Mouse (Mus musculus) embryo, embryonic 10 days (tissue): Measurements from ENCODE around the gene Zic5.
"Not testable (repeated sequence)": the region's sequence is repeated elsewhere in the genome, so short reads cannot be mapped to it uniquely, and the experiment has no call there.

ENCODE experiments used
- DNase-seq: peaks from one replicate; pipeline ENCODE4 v3.0.0-alpha.2; 2015; ENCODE audit warnings: low spot score

Zic5 gene

DNA sequence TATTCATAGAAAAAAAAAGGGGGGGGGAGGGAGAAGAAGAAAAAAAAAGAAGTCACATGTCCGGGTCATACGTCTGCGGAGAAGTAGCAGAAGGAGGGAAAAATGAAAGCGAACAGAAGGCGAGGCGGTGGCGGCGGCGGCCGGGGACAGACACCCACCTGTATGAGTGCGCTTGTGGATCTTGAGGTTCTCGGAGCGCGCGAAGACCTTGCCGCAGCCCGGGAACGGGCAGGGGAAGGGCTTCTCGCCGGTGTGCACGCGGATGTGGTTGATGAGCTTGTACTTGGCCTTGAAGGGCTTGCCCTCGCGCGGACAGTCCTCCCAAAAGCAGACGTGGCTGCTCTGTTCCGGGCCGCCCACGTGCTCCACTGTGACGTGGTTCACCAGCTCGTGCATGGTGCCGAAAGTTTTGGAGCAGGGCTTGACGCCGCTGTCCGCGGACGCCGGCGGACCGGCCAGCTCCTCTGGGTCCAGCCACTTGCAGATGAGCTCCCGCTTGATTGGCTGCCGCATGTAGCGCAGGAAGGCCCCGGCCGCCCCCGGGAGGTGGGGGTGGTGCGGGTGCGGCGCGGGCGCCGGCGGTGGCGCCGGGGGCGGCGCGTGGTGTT is 1.6 kb downstream of the Zic5 start:
- peak; percentile 62 for DNase-seq

- DNase-seq = peak; percentile 52
Observed at GRCm38 (mm10) chr14:122463080-122463691, 2.3 kb downstream of the Zic5 start.

DNA sequence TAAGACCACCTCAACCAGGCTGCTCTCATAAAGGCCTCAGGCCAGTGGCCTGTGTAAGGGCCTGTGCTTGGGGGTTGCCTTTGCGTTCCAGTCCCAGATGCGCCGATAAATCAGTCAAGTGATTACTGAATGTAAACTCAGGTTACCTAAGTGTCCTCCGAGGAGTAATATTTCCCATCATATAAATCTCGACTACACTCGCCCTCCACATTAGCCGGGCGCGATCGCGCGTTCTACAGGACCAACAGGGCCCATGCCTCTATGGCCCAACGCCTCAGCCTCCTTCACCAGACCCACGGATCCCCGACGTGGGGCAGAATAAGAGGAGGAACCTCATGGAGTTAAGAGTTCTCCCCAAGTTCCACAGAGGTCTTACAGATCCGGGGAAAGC is 2.8 kb downstream of the Zic5 start:
- peak; percentile 43 for DNase-seq

DNA sequence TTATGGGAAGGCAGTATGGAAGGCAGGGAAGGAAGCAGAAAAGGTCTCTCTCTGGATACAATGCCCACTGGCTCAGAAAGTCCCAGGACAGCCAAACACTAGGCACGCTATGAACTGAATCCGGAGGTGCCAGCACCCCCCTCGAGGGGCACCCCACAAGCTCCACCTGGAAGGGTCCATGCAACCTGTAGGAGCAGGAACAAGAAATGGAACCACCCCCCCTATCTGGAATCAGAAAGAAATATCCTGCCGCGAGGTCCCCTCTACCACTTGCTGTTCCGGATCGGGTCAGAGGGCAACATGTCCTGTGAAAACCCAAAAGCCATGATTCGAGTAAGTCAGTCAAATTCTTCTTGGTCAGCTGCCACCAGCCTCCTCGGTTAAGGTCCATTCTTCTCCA is 3.5 kb downstream of the Zic5 start:
- peak; percentile 28 for DNase-seq

GRCm38 (mm10) chr14:122461500-122461899 is 4.0 kb downstream of the Zic5 start:
- DNase-seq = peak; percentile 49

- no peak for DNase-seq
Observed at GRCm38 (mm10) chr14:122460226-122460625, 5.3 kb downstream of the Zic5 start.

DNA sequence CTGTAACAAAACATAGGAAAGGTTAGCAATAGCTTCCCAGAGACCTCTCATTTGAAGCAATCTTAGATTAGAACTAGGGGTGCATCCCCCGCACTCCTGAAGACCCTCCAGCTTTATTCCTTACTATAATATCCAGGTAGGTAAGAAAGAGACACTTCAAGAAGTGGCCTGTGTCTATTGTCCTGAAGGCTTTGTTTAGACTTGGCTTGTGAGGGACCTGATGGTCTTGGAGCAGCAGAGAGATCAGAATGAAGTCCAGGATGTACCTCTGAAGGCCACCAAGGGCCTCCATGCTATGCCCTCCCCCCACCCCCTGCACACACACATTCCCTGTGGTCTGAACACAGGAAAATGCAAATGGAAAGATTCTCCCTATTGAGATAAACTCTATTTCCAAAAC is 5.7 kb downstream of the Zic5 start:
- DNase-seq = no peak

- not testable (repeated sequence) for DNase-seq
Observed at GRCm38 (mm10) chr14:122459332-122459731, 6.1 kb downstream of the Zic5 start.

- no peak for DNase-seq
Observed at GRCm38 (mm10) chr14:122455562-122455958, 9.9 kb downstream of the Zic5 start.

DNA sequence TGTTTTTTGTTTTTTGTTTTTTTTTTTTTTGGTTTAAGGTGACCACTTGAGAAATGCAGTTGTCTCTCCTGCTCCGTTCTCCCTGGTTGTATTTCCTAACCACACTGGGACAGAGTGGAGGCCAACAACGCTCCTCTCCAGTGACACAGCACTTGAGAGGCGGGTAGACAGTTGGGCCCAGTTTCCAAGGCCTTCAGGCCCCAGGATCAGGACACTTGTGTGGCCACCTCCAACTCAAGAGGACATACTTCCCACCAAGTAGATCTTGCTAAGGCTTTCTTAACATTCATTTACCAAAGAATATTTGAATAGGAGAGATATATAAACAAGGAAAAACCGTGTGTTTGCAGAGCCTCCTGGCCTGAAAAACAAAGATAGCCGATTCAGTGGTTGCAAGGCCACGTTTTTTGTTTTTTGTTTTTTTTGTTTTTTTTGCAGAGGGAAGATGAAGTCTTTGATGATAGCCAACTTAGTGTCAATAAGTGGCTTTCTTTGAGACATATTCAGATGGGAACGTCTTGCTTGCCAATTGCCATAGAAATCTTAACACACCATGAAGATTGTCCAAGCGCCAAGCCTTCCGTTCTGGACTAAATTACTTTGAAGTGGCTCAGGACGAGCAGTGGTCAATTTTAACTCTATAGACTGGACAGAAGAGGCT is 10.4 kb downstream of the Zic5 start:
- peak; percentile 56 for DNase-seq

- peak; percentile 66 for DNase-seq
Observed at GRCm38 (mm10) chr14:122453996-122454738, 11.3 kb downstream of the Zic5 start.

DNA sequence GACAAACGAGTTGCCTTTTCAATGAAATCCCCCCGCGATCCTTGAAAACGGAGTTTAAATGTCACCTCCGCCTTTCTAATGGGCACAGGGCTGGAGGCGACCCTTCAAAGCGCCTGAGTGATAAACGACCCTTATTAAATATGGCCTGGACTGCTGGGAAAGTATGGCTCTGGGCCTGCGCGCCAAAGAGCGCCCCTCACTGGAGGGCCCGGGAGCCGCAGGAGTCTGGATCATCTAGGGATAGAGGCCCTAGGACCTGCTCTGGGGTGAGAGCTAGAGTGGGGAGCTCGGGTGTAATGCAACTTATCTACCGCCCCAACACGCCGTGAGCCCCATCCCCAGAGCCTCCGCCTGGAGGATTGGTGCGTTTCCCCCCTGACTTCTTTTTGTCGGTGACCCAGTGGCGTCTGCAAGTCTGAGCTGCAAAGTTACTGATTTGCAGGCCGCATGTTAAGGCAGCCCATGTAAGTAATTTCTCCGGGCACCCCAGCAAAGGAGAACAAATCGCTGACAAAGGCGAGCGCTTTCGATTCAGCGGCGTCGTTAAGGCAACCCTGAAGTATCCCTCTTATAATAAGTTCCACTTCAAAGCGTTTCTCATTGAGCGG is 12.0 kb downstream of the Zic5 start:
- DNase-seq = peak; percentile 85

DNA sequence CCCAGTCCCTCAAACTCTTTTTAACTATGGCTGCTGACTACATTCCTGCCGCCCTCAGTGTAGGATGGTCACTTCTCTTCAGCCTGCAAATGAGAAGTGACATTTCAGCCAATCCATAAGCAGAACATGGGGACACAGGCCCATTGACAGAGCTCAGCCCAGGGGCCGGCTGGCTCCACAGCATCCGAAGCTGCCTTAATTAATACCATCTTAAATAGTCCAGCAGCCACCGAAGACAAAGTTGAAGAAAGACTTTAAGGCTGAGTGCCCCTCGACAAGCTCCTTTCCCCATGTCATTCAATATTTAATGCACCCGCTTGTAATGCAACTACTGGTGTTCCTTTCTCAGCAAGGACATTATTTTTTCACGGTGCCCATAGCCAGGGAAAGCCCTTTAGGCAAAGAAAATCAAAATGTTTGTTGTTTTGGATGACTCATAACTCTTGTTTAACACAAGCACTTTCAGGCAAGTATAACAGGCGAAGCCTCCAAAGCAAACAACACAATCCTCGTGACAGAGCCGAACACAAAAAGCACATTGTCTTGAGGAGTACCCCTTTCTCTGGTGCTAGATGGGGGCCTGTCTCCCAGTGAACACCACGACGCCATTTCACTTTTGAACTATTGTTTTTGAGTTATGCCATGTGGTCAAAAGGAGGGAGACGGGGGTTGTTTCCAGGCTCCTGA is 12.6 kb downstream of the Zic5 start:
- DNase-seq = peak; percentile 76

GRCm38 (mm10) chr14:122451551-122452145 is 13.8 kb downstream of the Zic5 start:
- DNase-seq = no peak

DNA sequence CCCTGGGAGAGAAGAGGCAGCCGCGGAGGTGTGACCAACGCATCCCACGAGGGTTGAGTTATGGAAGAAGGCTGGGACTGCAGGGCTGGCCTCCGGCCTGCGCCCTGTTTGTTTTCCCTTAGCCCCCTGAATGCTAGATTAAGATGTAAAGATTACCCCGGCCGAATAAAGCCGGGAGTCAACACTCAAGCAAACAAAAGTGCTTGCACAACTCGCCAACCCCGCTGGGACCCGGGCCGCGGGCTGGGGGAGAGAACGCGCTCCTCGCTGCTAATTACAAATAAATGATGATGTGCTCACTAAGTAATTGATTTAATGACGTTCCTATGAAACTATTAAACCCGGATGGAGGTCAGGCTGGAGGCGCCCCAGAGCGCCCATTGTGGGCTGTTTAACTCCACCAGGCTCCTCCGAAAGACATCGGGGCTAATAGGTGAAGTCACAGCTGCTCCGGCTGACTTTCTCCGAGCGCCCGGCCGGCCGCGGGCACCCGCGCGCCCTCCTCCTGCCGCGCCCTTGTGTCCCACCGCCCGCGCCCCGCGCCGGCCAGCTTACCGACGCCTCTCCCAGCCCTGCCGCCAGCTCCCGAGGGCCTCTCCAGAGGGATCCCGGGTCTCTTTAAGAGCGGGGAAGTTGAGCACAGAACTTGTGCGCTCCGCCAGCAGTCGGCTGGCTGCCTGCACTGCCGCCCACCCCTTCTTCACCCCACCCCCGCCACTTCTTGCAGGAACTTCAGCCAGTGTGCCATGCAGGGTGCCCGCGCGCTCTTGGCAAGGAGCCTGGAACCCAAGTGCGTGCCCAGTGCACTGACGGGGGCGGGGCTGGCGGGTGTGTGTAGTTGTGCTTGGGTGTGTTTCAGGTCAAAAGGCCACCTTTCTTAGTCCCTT is 14.7 kb downstream of the Zic5 start, which contains the start of gene Gm5089:
Gene Gm5089, minus strand, starts transcription at position 620 of the 887 bp plus-strand sequence.
- no peak for DNase-seq

DNA sequence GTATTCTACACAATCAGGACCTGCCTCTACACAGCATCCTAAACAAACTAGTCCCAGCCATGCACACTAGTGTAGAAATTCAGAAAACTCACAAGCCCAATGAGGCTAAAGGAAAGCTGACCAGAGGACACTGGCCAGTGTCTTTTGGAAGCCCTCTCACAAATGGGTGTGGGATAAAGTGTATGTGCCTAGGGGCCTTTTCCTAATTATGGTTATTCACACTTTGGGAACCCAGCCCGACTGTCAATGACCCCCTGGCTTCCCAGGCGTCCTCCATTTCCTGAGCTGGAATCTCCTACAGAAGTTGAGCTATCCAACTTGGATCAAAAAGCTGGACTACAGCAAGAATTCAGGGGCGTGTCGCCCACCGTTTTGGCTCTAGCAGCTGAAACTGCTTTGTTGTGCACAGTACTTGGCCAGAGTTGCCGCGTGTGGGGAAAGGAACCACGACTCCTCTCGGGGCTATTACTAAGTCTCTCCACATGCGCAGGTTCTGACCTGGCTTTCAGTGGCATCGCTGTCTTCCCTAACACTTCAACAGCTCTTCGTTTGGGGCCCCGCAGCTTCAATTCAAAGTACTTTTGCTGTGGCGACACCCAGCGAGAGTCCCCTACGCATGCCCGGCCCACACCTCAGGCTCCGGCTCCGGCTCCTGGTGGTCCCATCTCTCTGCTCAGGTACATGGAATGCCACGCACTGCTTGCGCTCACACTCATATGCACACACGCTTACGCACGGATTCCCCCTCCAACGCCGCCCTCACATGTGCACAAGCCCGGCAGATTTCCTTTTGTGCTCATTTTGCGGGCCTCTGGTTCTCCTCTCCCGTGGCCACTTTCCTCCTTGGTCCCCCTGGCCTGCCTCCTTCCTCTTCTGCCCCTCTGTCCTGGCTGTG is 15.6 kb downstream of the Zic5 start:
- DNase-seq = peak; percentile 43

DNA sequence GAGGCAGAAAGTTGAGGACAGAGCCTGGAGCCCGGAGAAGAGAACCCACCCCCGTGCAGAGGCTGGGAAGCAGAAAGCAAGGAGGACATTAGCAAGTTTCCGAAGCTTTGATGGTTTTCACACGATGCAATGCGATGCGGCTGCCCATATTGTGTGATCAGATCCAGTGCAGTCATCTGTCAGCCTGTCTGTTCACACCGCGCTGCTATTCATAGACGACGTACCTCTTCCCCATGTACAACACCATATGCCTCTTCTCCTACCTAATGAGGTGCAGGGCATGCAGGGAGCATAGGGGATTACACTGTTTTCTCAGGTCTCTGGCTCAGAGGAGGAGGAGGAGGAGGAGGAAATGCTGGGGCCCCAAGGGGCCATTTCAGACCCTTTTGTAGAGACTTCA is 28.6 kb downstream of the Zic5 start:
- no peak for DNase-seq

DNA sequence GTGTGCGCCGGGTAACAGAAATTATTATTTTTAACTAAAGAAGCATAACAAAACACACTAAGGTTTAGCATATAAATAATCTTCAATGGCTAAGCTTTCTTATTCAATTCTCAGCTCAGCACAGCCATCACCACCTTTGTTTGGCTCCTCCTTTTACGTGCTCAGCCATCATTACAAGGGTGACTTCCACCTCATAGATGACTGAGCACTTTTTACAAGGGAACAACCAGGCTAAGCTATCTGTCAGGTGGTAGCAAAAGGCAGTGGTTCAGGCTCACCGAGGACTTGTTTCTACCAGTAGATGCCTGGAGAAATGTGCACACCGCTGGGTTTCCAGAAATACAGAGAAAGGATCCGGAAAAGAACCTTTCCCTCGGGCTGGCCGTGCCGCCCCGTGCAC is 31.4 kb downstream of the Zic5 start:
- no peak for DNase-seq

GRCm38 (mm10) chr14:122432558-122432957 is 32.9 kb downstream of the Zic5 start:
- DNase-seq = no peak
